Mouse (Mus musculus) MEL-GATA-1-ER (cell line): ENCODE measurements around the gene Zfp764.
"Not testable (repeated sequence)": the region's sequence is repeated elsewhere in the genome, so short reads cannot be mapped to it uniquely, and the experiment has no call there.

Experiments
- DNase-seq: peaks from one replicate; pipeline ENCODE4 v3.0.0-alpha.2; 2012; ENCODE audit warnings: low read depth; ENCODE audit errors: extremely low read depth

Gene Zfp764

GRCm38 (mm10) chr7:127406002-127406987, at the start of gene Zfp764:
Gene Zfp764, minus strand, starts transcription at chr7:127406822.
- DNase-seq = peak; percentile 81

DNA sequence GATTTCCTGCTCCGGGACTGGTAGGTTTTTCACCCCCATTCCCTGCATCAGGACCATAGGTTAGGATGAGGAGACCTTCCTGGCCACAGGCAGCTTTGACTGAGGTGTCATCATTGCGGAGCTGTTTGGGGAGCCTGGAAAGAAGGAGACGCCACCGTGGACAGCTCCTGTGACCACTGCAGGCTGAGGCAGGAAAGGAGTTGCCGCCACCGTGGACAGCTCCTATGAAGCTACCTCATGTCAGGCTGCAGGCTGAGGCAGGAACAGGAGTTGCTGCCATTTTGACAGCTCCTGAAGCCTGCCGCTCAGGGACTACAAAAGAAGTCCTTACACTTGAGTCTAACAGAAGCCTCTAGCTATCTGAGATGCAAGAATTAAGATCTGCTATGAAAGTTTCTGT, 48.3 kb upstream of the Zfp764 start:
- no peak for DNase-seq

DNA sequence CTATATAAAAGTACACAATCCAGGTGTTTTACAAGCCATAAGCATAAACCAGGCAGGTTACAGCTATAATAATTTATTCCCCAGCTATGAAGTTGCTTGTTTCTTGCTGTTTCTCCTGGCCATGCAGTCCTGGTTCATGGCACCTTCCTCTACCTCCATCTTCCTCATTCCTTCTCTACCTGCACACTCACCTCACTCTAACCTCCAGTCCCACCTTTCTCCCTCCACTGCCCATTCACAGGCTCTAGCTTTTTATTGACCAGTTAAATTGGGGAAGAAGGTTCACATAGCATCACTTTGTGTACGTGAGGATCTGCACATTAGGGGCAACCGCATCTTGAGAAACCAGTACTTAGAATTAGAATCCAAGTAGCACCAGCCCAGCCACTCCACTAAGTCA, 46.4 kb upstream of the Zfp764 start:
- DNase-seq = no peak

GRCm38 (mm10) chr7:127449966-127450365, 43.3 kb upstream of the Zfp764 start:
- DNase-seq = no peak

DNA sequence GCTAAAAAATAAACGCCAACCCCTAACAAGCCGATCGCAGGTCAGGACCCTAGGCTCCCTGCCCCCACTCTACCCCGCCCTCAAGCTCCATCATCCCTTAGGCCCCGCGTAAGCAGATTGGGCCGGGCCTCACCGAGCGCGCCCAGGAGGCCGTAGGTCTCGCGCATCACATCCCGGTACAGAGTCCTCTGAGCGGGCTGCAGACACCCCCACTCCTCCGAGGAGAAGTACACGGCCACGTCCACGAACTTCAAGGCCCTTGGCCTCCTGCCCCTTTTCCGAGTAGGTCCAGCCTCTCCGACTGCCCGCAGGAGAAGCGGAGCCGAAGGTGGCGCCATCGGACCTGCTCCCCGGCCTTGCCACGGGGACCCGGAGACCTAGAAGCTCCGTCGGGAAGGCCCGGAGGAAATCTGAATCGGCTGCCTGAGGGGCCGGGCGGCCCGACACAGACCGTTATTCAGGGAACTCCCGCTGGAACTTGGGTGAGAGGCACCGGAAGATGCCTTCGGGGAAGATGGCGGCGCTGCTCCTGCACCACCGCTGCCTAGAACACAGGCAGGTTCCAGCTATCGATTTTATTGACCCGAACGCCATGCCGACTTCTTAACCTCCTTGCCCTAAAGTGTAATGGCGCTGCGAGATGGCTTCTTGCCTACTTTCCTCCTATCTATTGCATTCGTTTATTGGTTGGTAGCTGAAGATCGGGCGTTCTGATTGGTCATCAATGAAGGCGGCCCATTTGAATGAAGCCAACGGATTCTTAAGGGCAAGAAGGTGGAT, 42.1 kb upstream of the Zfp764 start, which contains the start of gene Zfp689:
Gene Zfp689 (minus strand): TSS at position 638 of the 780 bp plus-strand sequence.
- peak; percentile 98 for DNase-seq

- no peak for DNase-seq
These were observed 37.4 kb upstream of the Zfp764 start for GRCm38 (mm10) chr7:127443976-127444375.

GRCm38 (mm10) chr7:127437724-127438123, 31.1 kb upstream of the Zfp764 start:
- DNase-seq = no peak

DNA sequence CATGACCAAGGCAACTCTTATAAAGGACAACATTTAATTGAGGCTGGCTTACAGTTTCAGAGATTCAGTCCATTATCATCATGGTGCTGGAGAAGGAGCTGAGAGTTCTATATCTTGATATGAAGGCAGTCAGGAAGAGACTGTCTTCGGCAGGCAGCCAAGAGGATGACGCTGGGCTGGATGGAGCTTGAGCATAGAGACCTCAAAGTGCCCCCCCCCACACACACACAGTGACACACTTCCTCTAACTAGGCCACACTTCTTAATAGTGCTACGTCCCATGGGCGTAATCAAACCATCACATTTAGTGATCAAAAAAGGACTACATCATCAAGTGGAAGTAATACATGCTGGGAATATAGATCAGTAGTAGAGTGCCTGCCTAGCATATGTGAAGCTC, 28.6 kb upstream of the Zfp764 start:
- DNase-seq = no peak

DNA sequence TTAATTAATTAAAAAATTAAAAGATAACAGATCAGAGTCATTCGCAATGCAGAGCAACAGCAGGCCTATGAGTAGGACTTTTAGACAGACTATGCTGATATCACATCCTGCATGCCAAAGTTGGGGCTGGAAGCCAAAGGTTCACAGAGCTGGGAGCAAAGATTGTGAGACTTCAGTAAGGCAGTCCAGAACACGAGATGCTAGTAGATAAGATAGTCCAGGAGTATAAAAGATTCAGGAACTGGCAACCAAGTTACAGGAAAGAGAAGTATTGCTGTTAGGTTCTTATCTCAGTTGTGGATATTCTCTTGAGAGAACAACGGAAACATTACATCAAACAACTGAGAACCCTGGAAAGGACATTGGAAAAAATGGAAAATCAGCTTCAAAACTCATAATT, 19.7 kb upstream of the Zfp764 start:
- no peak for DNase-seq

DNA sequence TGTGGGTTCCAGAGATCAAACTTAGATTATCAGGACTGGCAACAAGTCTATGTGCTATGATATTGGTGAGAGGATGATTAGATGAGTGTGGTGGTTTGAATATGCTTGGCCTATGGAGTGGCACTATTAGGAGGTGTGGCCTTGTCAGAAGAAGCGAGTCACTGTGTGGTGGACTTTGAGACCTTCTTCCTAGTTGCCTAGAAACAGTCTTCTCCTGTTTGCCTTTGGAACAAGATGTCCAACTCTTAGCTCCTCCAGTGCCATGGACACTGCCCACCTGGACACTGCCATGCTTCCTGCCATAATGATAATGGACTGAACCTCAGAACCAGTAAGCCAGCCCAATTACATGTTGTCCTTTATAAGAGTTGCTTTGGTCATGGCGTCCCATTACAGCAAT, 19.3 kb upstream of the Zfp764 start:
- DNase-seq = no peak

- DNase-seq = no peak
These were observed 18.7 kb upstream of the Zfp764 start for GRCm38 (mm10) chr7:127425291-127425690.

DNA sequence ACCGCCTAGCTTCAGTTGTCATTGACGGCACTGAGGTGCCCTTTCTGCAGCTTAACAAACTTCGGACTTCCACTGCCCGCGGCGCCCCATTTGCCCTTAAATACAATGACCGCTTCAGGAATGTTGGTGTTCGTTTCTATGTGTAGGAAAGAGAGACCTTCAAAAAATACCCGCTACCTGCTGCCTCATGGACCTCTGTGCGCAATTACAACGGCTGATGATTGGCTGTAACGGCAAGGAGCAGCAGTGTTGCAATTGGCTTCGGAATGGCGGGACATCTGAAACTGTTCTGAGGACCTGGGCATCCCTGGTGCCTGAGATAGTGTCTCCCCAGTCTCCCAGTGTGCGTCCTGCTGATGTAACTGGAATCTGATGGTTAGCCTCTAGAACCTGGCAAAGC, 15.6 kb upstream of the Zfp764 start:
- no peak for DNase-seq

- peak; percentile 71 for DNase-seq
These were observed 15.0 kb upstream of the Zfp764 start, which contains the start of gene Zfp688 for GRCm38 (mm10) chr7:127421388-127422191. Gene Zfp688, minus strand, starts transcription at chr7:127422068.

- no peak for DNase-seq
These were observed 4.8 kb upstream of the Zfp764 start for GRCm38 (mm10) chr7:127411418-127411817.

DNA sequence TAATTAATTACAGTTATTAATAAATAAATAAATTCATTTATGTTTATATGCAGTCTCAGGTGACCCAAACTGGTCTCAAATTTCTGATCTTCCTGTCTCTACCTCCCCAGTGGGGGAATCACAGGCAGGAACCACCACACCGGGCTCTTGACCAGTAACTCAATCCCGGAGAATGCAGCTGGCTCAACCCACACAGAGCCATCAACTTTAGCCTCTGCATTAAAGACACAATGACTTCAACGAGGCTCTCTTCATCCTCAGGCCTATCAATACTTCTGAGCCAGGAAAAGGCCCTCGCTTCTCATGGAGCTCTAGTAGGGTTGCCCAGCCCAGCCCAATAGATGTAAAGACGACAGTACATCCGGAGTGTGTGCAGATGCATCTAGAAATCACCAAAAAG, 2.5 kb downstream of the Zfp764 start:
- not testable (repeated sequence) for DNase-seq

GRCm38 (mm10) chr7:127402980-127403379, 3.6 kb downstream of the Zfp764 start:
- no peak for DNase-seq

DNA sequence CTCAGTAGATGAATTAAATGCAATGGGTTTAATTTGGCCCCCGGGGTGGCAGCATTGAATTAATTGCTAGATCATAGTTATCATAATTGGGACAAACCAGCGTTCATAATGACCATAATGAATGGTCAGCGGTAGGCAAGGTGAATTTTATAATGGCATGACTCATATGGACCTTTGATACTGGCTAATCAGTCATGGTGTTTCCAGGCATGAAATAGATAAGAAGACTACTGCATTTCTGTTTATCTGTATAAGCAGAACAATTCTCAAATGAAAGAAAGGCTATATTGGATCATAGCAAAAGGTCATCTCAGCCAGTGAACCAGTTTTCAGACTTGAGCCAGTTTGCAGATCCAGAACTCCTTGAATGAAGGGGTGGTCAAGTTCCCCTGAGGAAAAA, 6.3 kb downstream of the Zfp764 start:
- no peak for DNase-seq

DNA sequence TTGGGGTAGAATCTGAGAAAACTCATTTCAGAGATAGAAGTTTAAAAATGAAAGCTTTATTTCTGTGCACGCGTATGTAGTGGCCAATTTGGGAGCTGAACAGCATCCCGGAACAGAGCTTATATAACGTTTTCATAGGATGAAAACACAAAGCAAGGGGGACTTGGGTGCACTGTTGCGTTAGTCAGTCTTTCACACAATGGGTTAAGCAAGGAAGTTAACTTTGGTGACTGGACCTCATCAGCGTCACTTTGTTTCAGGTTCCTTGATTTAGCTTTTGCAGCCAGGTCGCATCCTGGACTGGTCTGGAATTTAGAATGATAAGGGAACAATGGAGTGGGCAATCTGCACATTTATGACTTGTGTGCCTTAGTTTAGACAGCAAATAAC, 12.7 kb downstream of the Zfp764 start:
- DNase-seq = no peak

DNA sequence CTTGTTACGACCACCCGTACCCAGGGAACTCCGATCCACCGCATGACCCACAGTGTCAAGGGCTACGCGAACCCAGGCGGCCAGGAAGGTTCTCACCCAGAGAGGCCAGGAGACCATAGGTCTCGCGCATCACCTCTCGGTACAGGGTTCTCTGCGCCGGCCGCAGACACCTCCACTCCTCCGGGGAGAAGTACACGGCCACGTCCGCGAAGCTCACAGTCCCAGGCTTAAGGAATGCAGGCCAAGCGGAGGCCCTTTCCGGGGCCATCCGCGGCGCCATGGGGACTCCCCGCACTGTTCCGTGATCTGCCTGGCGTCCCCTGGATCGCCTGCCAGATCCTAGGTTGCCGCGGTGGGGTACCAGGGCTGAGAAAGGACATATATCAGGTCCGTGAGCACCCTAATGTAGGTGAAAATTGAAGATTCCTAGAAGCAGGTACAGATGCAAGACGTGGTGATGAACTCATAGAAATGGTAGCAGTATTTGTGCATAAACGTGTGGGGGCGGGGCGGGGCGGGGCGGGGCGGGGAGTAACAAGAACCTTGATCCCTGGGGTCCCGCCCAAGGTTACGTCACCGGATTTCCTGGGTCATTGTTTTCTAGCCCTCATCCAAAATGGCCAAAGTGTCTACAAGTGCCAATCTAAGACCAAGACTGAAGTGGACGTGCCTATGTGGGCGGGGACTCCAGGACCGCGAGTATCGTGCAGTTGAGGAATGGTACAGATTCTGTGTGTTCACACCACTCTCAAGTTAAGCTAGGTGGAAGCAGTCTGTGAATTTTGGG, 13.3 kb downstream of the Zfp764 start, which contains the start of gene E430018J23Rik:
Gene E430018J23Rik (minus strand): TSS at position 473 of the 787 bp plus-strand sequence.
- peak; percentile 97 for DNase-seq

DNA sequence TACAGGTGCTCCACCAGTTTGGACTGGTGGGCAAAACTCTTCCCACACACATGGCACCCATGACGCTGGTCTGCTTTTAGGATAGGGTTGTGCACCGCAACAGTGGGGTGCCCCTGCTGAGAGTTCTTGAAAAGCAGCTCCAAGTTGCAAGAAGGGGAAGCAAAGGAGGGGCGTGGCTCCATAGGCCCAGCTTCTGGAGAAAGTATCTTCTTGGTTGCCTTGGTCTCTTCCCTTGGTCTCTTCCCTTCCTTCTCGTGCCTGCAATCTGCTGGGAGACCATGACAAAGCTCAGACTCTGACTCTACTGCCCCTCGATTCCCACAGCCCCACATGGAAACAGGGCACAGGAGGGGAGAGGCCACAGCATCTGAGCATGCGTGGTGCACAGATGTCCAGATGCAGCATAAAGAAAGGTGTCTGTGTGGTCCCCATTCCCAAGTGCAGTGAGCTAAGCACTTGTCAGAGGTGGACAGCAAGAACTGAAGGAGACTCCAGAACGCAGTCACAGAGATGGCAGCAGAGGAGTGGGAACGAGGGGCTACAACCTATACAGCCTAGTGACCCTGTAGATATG, 14.3 kb downstream of the Zfp764 start:
- DNase-seq = peak; percentile 64
